Mouse (Mus musculus) cerebellum, adult 2 months (tissue): Measurements from ENCODE around the gene Cep350.

Experiments
- CTCF ChIP-seq: fragments of 200-500 bp; IDR thresholded peaks from 2 replicates; pipeline ENCODE4 v1.5.1; 2011; ENCODE audit warnings: low read depth, mild to moderate bottlenecking, control low read depth, low read length, moderate library complexity, borderline replicate concordance; ENCODE audit not compliant: insufficient read depth
- POLR2A ChIP-seq: fragments of 200-500 bp; IDR thresholded peaks from 2 replicates; pipeline ENCODE4 v1.6.1; 2011; ENCODE audit warnings: low read length, control low read depth, borderline replicate concordance; ENCODE audit not compliant: insufficient read depth

DNA sequence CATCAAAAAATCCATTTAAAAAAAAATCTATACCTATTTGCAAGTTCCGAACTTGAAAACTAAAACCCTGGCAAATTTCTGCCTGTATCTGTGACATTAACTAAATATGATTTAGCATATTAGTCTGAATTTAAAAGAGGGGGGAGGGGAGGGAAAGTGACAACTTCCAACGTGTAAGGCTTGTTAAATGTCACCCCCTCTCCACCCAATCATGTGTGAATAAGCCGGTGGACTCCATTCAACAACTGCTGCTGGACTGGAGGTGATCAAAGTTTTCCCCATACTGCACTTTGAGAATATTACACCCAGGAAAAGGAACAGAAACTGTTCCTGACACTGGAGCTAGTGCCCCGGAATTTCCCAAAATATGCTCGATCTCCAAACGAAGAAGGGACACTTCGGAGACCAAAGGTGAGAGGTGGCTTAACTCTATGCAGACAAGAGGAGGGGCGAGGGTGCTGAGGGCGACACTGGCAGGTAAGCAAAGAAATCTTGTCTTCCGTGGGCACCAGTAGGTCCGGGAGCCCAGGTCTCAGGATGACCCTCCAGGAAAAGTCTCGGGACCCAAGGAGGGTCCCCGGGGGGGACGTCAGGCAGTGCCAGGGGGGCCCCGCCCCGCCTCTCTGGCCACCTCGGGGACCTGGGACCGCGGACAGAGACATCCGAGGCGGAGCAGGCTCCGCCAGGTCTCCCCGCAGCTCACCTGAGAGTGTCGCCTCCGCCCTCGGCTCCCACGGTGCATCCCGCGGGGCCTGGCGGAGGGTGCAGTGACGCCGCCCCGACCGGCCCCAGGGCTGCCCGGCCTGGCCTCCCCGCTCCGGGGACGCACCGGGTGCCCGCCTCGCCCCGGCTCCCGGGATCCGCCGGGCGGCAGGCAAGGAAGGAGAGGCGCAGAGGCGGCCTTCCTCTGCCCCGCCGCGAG is 648 bp downstream of the Cep350 start:
- TF ChIP-seq CTCF (no peak), POLR2A (no peak)
